Mouse (Mus musculus) olfactory bulb, adult 2 months (tissue): ENCODE results near the gene Frrs1.

Experiments used
- CTCF ChIP-seq: fragments of 200-500 bp; IDR thresholded peaks from 2 replicates; pipeline ENCODE4 v1.5.1; 2012; ENCODE audit warnings: low read depth, mild to moderate bottlenecking, low read length, moderate library complexity; ENCODE audit not compliant: insufficient read depth
- POLR2A ChIP-seq: fragments of 200-500 bp; IDR thresholded peaks from 2 replicates; pipeline ENCODE4 v1.6.1; 2012; ENCODE audit warnings: mild to moderate bottlenecking, low read depth, low read length, moderate library complexity; ENCODE audit not compliant: insufficient read depth

GRCm38 (mm10) chr3:116891436-116892205 is 32.4 kb downstream of the Frrs1 start:
- TF ChIP-seq CTCF = no peak
- no peak for TF ChIP-seq POLR2A
